Mouse (Mus musculus): ENCODE measurements around the gene Adam1b. TPM values are rescaled to one million over a fixed set of nuclear protein-coding genes. Genes with fewer than 3 reads are reported as not detected.

Gene Adam1b
- polyA plus RNA-seq, 1 experiment from 2014 or later: not detected

GRCm38 (mm10) chr5:121452906-121453305 lies 50.3 kb downstream of the Adam1b start:
- H3K36me3 ChIP-seq: peaks cover 22% of the 10 kb centered on the region
- peak overlapping the region; percentile 88 for H3K27ac ChIP-seq
- peak overlapping the region; percentile 82 for H3K4me2 ChIP-seq (replicated peaks)
- H3K4me1 ChIP-seq: peaks cover 14% of the 10 kb centered on the region
- 9% methylated on average over 9 of the region's 9 CpGs for WGBS
- ATAC-seq (ENCODE audit: low FRiP score, low read depth): no peak; the same call in 1 of the 2 replicates
- no peaks in the 10 kb centered on the region for H3K9me3 ChIP-seq
- H3K4me3 ChIP-seq: peak overlapping the region; percentile 84
- H3K27me3 ChIP-seq (replicated peaks): no peaks in the 10 kb centered on the region
- H3K9ac ChIP-seq: peak overlapping the region; percentile 90

GRCm38 (mm10) chr5:121452026-121452869 lies 51.0 kb downstream of the Adam1b start, which contains the start of gene Erp29:
Erp29 (minus strand) TSS chr5:121452506.
- Histone ChIP-seq H3K9me3 (no peaks in the 10 kb centered on the region), H3K27ac (peak within 1 kb of the TSS; percentile 90), H3K27me3 (replicated peaks) (no peaks in the 10 kb centered on the region), H3K4me3 (peak within 1 kb of the TSS; percentile 84), H3K9ac (peak within 1 kb of the TSS; percentile 90), H3K4me1 (peaks cover 14% of the 10 kb centered on the region), H3K36me3 (peaks cover 26% of the 10 kb centered on the region), H3K4me2 (replicated peaks) (peak within 1 kb of the TSS; percentile 82)
- ATAC-seq (ENCODE audit: low FRiP score, low read depth): peak; percentile 84
- WGBS: under 1% methylated on average over 89 of the region's 97 CpGs

- Histone ChIP-seq H3K4me1 (peaks cover 14% of the 10 kb centered on the region), H3K9me3 (no peaks in the 10 kb centered on the region), H3K27ac (peak within 1 kb of the TSS; percentile 90), H3K9ac (peak within 1 kb of the TSS; percentile 90), H3K4me2 (replicated peaks) (peak within 1 kb of the TSS; percentile 82), H3K4me3 (peak within 1 kb of the TSS; percentile 84), H3K27me3 (replicated peaks) (no peaks in the 10 kb centered on the region), H3K36me3 (peaks cover 32% of the 10 kb centered on the region)
- ATAC-seq (ENCODE audit: low FRiP score, low read depth): peak; percentile 45; the same call in 1 of the 2 replicates
- WGBS: under 1% methylated on average over 17 of the region's 17 CpGs
These were observed 51.6 kb downstream of the Adam1b start, which contains the start of gene Tmem116 for GRCm38 (mm10) chr5:121451644-121452025. Tmem116 (plus strand) TSS chr5:121451893.

- Histone ChIP-seq H3K4me1 (peaks cover 14% of the 10 kb centered on the region), H3K9me3 (no peaks in the 10 kb centered on the region), H3K9ac (peak overlapping the region; percentile 90), H3K27ac (no peak overlapping the region), H3K4me3 (peak overlapping the region; percentile 84), H3K36me3 (peaks cover 36% of the 10 kb centered on the region), H3K27me3 (replicated peaks) (no peaks in the 10 kb centered on the region), H3K4me2 (replicated peaks) (peak overlapping the region; percentile 82)
- 31% methylated on average over 8 of the region's 8 CpGs for WGBS
- ATAC-seq (ENCODE audit: low FRiP score, low read depth): no peak
These were observed 52.0 kb downstream of the Adam1b start for GRCm38 (mm10) chr5:121451203-121451602.

GRCm38 (mm10) chr5:121450476-121450875 lies 52.8 kb downstream of the Adam1b start:
- no peak overlapping the region for H3K9ac ChIP-seq

More at GRCm38 (mm10) chr5:121450476-121450875, 52.8 kb downstream of the Adam1b start:
- Histone ChIP-seq H3K9me3 (no peaks in the 10 kb centered on the region), H3K36me3 (peaks cover 43% of the 10 kb centered on the region), H3K4me2 (replicated peaks) (peak overlapping the region; percentile 82), H3K4me3 (no peak overlapping the region), H3K27ac (no peak overlapping the region), H3K27me3 (replicated peaks) (no peaks in the 10 kb centered on the region), H3K4me1 (peaks cover 14% of the 10 kb centered on the region)
- no peak for ATAC-seq (ENCODE audit: low FRiP score, low read depth)
- WGBS: 84% methylated on average over 9 of the region's 9 CpGs

Other genes with a start within 250 kb of the Adam1b start
- 116 and 119 TPM in 2 replicates for gene Trafd1, start 117.8 kb downstream of the Adam1b start, polyA plus RNA-seq (2016; fragmentation: Nextera tagmentation; extraction: Ambion mirVana)
- gene Naa25, start 105.5 kb downstream of the Adam1b start, polyA plus RNA-seq (2016; fragmentation: Nextera tagmentation; extraction: Ambion mirVana): 49.9 TPM in 2 replicates
- gene Tmem116, start 51.5 kb downstream of the Adam1b start, polyA plus RNA-seq (2016; fragmentation: Nextera tagmentation; extraction: Ambion mirVana): 1.7 and 1.8 TPM in 2 replicates
- gene Erp29, start 50.9 kb downstream of the Adam1b start, polyA plus RNA-seq (2016; fragmentation: Nextera tagmentation; extraction: Ambion mirVana): 132 and 136 TPM in 2 replicates
- gene Adam1a, start 42.0 kb upstream of the Adam1b start, polyA plus RNA-seq (2016; fragmentation: Nextera tagmentation; extraction: Ambion mirVana): 2.9 and 3.0 TPM in 2 replicates
- not detected in 2 replicates for gene Gm42878, start 42.0 kb upstream of the Adam1b start, polyA plus RNA-seq (2016; fragmentation: Nextera tagmentation; extraction: Ambion mirVana)
- gene Mapkapk5, start 42.5 kb upstream of the Adam1b start, polyA plus RNA-seq (2016; fragmentation: Nextera tagmentation; extraction: Ambion mirVana): 64.0 and 69.6 TPM in 2 replicates
- gene Aldh2, start 90.4 kb upstream of the Adam1b start, polyA plus RNA-seq (2016; fragmentation: Nextera tagmentation; extraction: Ambion mirVana): 122 and 130 TPM in 2 replicates
- gene Acad12, start 115.5 kb upstream of the Adam1b start, polyA plus RNA-seq (2016; fragmentation: Nextera tagmentation; extraction: Ambion mirVana): 1.2 and 1.5 TPM in 2 replicates
- gene Acad10, start 157.1 kb upstream of the Adam1b start, polyA plus RNA-seq (2016; fragmentation: Nextera tagmentation; extraction: Ambion mirVana): 1.7 and 2.0 TPM in 2 replicates
- gene Brap, start 157.1 kb upstream of the Adam1b start, polyA plus RNA-seq (2016; fragmentation: Nextera tagmentation; extraction: Ambion mirVana): 52.9 and 55.4 TPM in 2 replicates
- 107 and 110 TPM in 2 replicates for gene Atxn2, start 207.9 kb upstream of the Adam1b start, polyA plus RNA-seq (2016; fragmentation: Nextera tagmentation; extraction: Ambion mirVana)

Measured in neural tube, embryonic 12.5 days (tissue).